Mouse (Mus musculus) gastrocnemius, adult 18-20 months (tissue): ENCODE data around the gene Dis3l. TPM values are rescaled to one million over a fixed set of nuclear protein-coding genes. Genes with fewer than 3 reads are reported as not detected.

Experiments used
- DNase-seq: peaks from one replicate; pipeline ENCODE4 v3.0.0; 2021; ENCODE audit warnings: low spot score
- long read RNA-seq, 2 experiments: library from polyadenylated mRNA; stranded (forward); transcript quantifications; one replicate each; pipeline ENCODE4 v2.0.0; 2021
- total RNA-seq, 2 experiments: library from RNA; stranded (reverse); gene quantifications; 2 replicates each; pipeline ENCODE4 v1.2.3; 2021

The Dis3l gene
- total RNA-seq = 10 to 100 TPM; 22.5 to 24.6 TPM
- long read RNA-seq, experiment 1, transcript Dis3l-208 (17 exons, 3,575 nt) = major isoform, 20 of 28 reads
- long read RNA-seq, experiment 1, partial matches to known transcripts = 5 of 28 reads
- long read RNA-seq, experiment 1, other reads (novel, unspliced or antisense) = 2 of 28 reads
- long read RNA-seq, experiment 2, transcript Dis3l-208 (17 exons, 3,575 nt) = major isoform, 23 of 30 reads
- long read RNA-seq, experiment 2, partial matches to known transcripts = 3 of 30 reads
- long read RNA-seq, experiment 2, other reads (novel, unspliced or antisense) = 4 of 30 reads

DNA sequence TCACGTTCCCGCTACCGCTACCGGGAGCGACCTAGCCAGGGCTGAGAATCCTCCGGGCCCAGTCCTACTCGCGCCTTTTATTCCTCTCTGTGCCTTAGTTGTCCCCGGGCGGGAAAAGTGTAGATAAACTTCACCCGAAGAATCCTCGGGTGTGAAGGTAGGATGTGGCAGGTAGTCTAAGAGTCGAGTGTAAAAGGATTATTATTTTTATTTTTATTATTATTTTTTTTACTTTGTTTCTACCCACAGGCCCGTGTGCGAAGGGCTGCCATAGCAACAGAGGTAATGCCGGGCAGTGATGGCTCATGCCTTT is at the start of gene Dis3l:
Dis3l (minus strand) TSS at position 35 of the 313 bp plus-strand sequence.
- no peak for DNase-seq

DNA sequence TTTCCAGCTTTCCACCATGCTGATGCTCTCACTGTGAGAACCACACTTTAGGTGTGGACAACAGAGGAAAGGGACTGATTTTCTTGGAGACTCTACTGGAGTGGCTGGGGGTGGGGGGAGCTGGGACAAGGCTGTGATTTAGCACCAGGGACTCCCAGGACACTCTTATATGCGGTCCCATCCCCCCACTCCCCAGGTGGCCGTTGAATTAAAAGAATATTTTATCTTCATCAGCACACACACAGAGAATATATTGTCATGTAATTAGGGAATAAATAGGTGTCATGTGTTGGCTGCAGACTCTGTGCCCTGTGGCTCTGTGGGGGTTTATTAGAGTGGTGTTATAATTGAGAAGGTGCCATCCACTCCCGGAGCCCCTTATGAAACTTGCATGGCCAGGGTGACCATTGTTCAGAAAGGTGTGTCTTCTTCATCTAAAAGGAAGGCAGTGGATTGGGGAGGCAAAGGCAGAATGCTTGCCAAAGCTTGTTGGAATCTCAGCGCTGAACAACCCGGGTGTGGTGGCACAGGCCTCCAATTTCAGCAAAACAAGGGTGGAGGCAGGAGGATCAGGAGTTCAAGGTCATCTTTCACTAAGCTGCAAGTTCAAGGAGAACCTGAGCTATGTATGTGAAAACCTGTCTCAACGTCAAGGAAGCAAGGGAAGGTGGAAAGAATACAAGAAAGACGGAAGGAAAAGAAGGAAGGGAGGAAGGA is 48.6 kb upstream of the Dis3l start:
- DNase-seq = no peak

DNA sequence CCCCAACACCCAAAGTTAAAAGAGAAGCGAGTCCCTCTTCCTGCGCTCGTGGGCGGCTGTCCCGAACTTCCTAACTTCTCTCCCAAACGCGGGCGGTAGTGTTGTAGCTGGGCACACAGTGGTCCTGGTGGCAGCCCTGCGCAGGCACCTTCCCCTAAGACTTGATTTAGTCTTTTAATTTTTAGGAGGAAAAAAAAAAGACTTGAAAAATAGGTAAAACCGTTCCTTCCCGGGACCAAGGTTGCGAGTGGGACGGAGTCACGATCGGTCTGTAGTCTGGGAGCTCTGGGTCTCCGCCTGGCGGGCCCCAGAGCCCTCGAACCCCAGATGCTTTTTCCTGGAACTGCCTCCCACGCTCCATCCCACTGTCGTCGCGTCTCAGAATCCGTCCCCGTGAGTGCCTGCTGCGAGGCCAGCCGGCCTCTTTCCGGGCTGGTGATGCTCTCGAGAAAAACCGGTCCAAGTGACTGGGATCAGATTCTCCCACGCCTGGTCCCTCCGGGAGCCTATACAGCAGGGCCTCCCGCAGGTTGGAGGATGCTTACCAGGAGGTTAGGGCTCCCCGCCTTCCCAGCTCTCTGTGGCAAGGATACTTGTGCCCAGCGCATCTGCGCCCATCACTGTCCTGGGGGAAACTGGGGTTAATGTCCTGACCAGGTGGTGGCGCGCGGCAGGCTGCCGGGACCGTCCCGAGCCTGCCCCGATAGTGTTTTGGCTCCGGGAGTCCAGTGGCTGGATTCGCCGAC is 45.6 kb upstream of the Dis3l start:
- DNase-seq = no peak

DNA sequence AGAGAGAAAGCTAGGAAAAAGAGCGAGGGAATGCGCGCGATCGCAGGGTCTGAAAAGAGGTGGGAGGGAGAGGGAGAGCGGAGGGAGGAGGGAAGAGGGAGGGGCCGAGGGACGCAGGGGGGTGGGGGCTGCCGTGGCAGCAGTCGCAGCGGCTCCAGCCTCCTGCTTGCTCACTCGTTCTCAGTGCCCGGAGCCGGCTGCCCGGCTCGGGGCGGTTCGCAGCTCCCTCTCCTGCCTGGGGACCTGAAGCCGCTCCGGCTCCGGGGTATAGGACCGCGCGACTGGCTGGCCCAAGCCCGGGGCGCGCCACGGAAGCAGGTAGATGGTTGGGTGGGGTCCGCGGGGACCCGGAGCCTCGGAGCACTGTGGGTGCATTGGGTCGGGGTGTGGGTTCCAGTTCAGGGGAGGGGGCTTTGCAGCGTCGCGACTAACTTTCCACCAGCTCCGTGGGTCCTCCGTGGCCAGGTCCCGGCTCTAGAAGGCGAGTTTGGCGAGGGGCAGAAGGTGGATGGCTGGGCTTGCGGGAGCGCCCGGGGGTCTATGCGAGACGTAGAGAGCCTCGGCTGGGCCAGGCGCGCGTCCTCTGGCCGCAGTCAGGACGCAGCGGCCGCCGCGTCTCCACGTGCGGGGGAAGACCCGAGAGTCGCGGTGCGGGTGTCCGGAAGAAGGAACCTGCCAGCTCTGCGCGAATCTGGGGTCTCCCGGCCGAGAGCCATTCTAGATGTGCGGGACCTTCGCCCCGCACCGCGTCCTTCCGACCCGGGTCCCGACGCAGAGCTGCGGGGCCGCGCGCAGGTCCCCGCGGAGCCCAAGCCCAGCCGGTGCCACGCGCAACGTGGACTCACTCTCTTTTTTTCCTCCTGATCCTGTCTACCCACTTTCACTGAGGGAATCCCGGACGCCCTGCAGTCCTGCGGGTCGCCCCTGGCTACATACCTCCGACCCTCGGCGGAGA is 44.7 kb upstream of the Dis3l start, which contains the start of gene Megf11:
Megf11 (plus strand) TSS at position 116 of the 955 bp plus-strand sequence.
- DNase-seq = no peak

DNA sequence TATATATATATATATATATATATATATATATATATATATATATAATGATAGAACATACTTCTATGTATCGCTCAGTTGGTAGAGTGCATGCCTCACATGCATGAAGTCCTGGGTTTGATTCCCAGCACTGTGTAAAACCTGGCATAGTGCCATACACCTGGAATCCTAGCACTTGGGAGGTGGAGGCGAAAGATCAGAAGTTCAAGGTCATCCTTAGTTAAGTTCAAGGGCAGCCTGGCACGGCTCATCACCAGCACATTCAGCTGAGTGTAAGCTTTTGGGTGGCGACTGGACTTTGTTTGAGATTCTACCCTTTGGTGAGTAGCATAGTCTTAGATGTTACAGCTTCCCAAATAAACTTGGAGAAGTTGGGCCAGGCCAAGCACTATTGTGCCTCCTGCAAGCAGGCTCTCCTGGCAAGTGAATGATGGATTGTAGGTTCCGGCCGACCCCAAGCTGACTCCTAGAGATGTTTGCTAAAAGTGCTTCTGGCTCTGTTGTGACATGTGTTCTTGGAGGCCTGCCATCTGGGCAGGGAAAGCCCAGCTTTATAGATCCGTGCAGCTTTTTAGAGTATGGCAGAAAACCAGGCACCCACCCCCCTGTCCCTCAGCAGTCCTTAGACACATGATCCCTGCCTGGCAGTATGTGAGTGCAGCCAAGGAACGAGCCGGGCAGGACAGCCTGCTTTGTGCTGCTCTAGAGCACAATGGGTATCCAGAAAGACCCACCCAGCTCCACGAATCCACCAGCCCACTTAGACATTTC is 42.1 kb upstream of the Dis3l start:
- no peak for DNase-seq

DNA sequence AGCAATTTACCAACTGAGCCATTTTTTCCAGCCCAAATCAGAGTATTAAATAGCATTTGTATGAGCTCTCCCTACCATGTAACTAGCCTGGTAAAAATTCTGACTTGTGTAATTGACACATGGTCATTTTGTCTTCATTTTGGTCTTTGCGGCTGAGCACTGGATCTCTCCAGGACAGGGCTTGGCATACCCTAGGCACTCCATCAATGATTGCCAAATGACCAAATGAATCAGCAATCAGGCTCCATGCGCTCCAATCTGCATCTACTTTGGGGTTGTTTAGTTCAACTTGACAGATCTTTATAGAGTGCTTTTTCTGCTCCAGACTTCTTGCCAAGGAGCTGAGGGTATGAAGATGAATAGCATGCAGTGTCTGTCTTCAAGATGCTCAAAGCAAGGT is 35.3 kb upstream of the Dis3l start:
- no peak for DNase-seq

DNA sequence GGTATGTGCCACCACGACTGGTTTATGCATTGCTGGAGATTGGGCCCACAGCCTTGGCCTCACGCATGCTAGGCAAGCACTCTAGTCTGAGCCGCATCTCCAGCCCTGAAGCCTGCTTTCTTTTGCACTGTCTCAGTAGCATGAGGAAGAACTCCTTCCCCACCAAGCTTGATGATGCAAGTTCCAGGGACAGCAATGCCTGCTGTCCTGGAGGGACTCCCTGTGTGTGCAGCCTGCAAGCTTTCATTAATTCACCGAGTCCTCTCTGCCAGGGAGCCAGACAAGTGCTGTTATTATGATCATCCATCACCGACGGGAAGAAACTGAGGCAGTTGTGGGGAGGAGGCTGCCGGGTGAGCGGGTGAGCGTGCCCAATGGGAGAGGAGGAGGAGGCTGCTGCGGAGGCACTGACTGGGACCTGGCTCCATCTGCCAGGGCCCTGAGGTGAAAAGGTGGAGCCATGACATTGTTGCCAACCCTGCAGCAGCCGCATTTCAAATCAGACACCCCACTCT is 30.3 kb upstream of the Dis3l start:
- no peak for DNase-seq

DNA sequence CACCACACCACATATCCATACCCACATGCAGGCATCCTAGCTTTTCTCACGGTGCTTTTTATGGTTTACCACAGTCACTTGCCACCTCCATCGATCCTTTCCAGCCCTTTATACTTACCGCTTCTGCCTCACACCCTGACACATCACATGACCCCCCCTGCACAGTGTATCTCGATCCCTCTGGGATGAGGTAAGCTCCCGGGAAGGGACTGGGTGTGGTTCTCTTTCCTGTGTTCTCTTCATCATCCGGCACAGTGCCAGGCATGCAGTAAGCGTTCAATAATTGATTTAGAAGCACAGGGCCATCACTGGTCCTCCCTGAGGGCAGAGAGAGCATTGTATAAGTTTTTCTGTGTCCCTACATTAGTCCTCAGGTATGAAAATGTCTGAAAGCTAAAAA is 28.8 kb upstream of the Dis3l start:
- no peak for DNase-seq

DNA sequence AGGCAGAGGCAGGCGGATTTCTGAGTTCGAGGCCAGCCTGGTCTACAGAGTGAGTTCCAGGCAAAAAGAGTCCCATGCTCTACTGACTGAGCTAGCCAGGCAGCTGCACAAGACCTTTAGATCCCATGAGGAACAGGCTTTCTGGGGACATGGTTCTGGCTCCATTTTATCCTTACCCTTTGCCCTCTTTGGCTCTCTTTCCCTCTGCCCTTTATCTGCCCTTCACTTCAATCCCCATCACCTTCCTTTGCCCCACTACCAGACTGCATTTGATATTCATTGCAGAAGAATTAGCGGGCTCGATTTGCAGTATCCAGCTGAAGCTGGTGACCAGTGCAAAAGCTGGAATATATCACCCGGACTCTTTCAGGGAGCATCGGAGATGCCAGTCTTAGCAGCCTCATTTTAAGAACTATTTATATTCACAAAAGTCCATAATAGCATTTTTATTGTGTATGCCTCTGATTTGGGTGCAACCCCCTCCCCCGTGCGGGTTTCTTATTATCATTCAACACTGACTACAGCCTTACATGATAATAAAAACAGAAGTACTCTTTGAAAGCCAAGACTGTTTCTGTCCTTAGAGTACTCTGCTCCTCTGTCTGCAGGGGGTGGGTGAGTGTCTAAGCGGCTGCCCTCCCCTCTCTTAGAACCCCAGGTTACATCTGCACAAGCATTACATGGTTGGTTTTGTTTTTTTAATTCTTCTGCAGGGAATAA is 20.3 kb upstream of the Dis3l start:
- DNase-seq = no peak

DNA sequence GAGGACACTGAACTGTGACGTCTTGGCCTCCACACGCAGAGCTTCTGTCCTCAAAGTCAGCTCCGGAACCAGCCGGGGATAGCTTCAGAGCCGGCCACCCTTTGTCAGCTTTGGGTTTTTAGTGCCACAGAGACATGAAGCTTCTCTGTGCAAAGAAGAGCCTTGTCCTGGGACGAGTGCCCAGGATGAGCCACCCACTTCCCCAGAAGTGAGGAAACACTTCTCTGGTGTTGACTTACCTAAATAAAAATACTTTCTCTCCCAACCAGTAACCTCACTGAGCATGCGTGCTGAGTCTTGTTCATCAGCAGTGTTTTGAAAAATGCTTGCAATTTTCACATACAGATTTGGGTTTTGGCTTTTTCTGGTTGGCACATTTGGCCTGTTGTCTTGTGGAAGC is 14.5 kb upstream of the Dis3l start:
- DNase-seq = no peak

DNA sequence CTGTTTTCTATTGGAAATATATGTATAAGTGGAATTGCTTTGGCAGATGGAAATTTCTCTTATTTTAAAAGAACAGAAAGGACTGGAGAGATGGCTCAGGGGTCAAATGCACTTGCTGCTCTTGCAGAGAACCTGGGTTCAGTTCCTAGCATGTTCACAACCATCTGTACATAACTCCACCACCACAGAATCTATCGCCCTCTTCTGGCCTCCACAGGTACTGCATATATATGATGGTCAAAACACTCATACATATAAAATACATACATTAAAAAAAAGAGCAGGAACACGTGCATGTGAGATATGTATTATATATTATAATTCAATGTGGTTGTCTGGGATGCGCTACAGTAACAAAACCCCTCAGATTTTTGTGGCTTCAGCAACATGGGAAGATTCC is 10.1 kb upstream of the Dis3l start:
- no peak for DNase-seq

DNA sequence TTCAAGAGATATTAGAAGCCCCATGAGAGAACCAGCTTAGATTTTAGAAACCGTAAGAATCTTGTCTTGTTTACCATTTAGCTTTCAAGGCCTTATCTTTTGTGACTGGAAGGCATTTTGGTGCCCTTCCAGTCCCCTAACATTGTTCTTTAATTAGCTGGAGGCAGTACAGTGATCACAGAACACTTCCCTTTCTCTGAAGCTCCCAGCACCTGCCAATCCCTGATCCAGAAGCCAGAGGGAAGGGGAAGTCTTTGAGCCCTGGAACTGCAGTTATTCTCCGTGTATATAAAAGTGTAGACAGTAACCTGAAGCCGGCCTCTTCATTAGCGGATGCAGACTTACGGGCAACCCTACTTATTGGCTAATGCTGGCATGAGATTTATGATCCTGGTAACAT is 8.4 kb upstream of the Dis3l start:
- DNase-seq = no peak

DNA sequence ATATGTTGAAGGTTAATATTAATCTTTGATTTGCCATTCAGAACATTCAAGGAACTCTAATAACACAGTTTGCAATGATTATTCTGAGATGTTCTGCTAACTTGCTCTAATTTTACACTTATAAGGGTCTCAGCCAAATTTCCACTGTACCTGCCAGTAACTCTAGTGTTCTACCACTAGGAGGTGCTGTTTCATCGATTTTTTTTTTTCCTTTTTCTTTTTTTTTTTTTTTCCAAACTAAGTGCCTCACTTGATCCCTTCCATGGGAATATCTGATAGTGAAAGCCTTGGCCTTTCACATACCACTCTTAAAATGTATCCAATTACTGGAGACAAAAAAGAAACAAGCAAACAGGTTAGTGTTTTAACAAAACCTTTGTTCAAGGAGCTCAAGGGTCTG is 6.3 kb upstream of the Dis3l start:
- DNase-seq = no peak

DNA sequence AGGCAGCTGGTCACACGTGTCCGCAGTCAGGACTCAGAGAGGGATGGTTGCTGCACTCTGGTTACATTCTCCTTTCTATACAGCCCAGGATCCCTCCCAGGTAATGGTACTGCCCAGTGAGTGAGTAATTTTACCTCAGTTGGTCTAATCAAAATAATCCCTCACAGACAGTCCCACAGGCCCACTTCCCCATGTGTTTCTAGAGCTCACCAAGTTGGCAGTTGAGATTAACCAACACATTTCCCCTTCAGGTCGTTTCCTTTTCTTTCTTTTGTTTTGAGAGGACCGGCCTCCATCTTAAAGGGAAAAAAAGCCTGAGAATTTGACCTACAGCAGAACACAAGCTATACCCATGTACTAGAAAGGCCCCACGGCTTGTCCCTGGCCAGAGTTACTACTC is 4.8 kb upstream of the Dis3l start:
- no peak for DNase-seq

DNA sequence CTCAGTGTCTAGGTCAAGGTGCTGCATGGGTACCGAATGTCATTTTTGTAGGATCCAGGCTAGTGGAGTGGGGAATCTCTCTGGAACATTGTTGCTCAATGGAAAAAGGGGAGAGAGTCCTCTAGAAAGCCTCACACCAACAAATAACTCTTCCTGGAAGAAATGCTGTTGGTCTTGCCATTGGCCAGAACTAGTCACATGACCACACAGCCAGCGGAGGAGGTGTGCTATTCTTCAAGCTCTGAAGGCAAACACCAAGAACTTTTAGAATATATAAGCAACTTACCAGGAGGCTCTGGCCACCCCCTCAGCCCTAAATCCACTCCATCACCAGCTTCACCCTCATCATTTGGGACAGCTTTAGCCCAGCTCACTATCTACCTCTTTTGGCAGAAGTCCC is 2.6 kb upstream of the Dis3l start:
- DNase-seq = no peak

DNA sequence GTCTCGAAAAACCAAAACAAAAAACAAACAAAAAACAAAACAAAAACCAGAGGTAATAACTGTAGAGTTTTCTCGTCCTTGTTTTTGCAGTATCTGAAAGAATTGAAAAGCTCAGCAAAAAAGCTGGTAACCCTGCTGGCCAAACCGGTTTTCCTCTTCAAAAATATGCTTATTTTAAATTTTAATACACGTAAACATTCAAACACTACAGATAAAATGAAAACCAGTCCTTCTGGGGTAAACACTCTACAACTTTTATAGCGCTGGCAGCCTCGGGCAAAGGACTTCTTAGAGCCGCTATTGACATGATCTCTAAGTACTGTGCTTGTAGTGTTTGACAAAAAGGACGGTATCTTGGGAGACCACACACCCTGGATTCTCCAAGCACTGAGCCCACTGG is 583 bp upstream of the Dis3l start:
- no peak for DNase-seq

DNA sequence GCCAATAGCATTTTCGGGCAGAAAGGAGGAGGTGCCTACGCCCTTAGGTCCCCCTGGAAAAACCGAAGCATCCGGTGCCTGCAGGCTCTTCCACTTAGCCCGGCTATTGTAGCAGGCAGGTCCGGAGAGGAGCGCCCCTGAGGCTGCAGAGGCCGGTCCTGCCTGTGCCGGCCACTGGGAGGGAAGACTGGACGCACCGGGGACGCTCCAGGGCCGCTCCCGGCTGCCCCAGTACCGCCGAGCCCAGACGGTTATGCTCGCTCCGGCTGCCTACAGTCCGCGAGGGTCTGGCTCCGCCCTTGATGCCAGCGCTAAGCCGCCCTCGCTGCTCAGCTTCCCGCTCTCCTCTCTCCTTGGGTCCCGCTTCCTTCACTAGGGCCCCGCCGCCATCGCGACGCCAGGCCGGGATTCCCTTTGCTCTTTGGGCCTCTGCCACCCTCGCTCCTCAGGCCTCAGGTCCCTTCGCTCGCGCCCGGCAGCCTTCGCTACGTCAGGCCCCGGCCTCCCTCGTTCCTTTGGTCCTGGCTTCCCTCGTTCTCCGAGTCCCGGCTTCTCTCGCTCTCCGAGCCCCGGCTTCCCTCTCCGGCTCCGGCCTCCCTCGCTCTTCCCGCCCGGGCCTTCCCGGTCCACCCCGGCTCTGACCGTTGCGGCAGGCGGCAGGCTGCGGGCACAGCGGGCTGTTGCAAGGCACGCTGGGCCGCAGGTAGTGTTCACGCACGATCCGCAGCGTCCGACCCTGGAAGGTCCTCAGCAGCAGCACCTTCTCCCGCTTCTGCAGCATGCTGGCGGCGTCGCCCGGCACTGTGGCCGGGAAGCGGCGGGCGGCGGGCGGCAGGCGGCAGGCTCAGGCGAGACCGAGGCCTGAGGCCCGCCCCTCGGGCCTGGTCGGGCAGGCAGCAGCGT is 486 bp downstream of the Dis3l start:
- peak; percentile 63 for DNase-seq

DNA sequence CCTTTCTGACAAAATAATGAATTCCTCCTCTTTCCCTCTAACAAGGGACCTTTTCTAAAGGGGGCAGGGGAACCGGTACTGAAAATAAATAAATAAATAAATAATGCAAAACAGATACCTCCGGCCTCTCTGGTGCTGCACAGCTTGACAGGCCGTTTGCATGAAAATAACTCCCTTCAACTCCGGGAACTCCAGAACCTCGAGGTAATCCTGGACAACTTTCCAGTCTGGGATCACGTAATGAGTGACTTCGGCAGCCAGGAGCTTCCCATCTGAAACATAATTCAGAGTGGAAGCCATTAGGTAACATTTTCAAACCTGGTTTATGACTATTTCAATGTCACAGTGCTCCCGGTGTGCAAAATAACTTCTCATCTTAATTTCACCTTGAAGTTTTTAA is 1.7 kb downstream of the Dis3l start:
- no peak for DNase-seq

DNA sequence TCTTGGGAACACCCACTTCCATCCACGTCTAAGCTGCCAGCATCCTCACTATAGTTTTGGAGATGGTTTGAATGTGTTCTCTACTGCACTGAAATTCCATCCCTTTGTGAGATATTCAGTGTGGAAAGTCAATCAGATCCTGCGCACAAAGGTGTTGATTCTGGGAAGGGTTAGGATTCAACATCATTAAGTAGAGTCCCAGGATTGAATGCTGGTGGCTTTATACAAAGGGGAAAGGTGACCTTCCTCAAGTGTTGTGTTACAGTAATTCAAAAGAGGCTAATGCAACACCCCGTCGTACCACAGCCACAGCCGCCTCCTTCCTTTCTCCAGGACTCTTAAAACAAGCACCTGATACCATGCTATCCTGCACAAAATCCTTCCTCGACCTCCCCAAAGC is 5.3 kb downstream of the Dis3l start:
- no peak for DNase-seq
